Mouse (Mus musculus) kidney, embryonic 15.5 days (tissue): Measurements from ENCODE around the gene Fbxo40. TPM values are rescaled to one million over a fixed set of nuclear protein-coding genes. Genes with fewer than 3 reads are reported as not detected.

Experiments
- ATAC-seq: fragments of 200-750 bp; cut with Nextera tagmentation; replicated peaks from 2 replicates; pipeline ENCODE4 v1.8.0; 2017; ENCODE audit warnings: moderate TSS enrichment; ENCODE audit not compliant: low FRiP score
- H3K27ac ChIP-seq: fragments of 300-500 bp; sonication (generic); 2 replicates; pipeline ENCODE4 v1.5.1; 2015; ENCODE audit warnings: mild to moderate bottlenecking, inconsistent platforms
- H3K27me3 ChIP-seq: fragments of 300-500 bp; sonication (generic); 2 replicates; pipeline ENCODE4 v1.6.1; 2015; ENCODE audit warnings: inconsistent platforms
- H3K36me3 ChIP-seq: fragments of 300-500 bp; sonication (generic); 2 replicates; pipeline ENCODE4 v1.6.1; 2015; ENCODE audit warnings: inconsistent platforms
- H3K4me1 ChIP-seq: fragments of 300-500 bp; sonication (generic); 2 replicates; pipeline ENCODE4 v1.6.1; 2015; ENCODE audit warnings: inconsistent platforms
- H3K4me2 ChIP-seq: fragments of 300-500 bp; sonication (generic); 2 replicates; pipeline ENCODE4 v1.6.1; 2015; ENCODE audit warnings: moderate library complexity, mild to moderate bottlenecking, inconsistent platforms
- H3K4me3 ChIP-seq: fragments of 300-500 bp; sonication (generic); replicated peaks from 2 replicates; pipeline ENCODE4 v1.5.1; 2015; ENCODE audit warnings: mild to moderate bottlenecking, inconsistent platforms
- H3K9ac ChIP-seq: fragments of 300-500 bp; sonication (generic); 2 replicates; pipeline ENCODE4 v1.6.1; 2015; ENCODE audit warnings: mild to moderate bottlenecking, inconsistent platforms
- H3K9me3 ChIP-seq: fragments of 300-500 bp; sonication (generic); replicated peaks from 2 replicates; pipeline ENCODE4 v1.6.1; 2016; ENCODE audit warnings: inconsistent platforms
- WGBS: fragments of 180-500 bp; shearing (Covaris S2); methylation state at CpG from one replicate; pipeline ENCODE4 v1.1.7; 2015; ENCODE audit warnings: mixed read lengths; 5-methylcytosine and 5-hydroxymethylcytosine counted together
- polyA plus RNA-seq: library from polyadenylated mRNA; unstranded; fragments of >200 nt; fragmentation: Nextera tagmentation; extraction: Ambion mirVana; gene quantifications from 2 replicates; pipeline ENCODE4 v1.2.1, GENCODE M21; 2015

Fbxo40 gene
- polyA plus RNA-seq, 1 experiment from 2014 or later = 1.4 TPM

- 86% methylated on average over 7 of the region's 7 CpGs for WGBS
- Histone ChIP-seq H3K27me3 (no peaks in the 10 kb centered on the region), H3K4me3 (no peak overlapping the region), H3K9me3 (no peaks in the 10 kb centered on the region), H3K36me3 (peaks cover 92% of the 10 kb centered on the region), H3K27ac (no peak overlapping the region), H3K4me1 (0 out of 2 replicates have a peak, but pooled peaks cover 3% of the 10 kb centered on the region), H3K4me2 (no peak overlapping the region), H3K9ac (no peak overlapping the region)
- ATAC-seq = no peak
Measured at GRCm38 (mm10) chr16:36929216-36929615, 61.1 kb downstream of the Fbxo40 start.

GRCm38 (mm10) chr16:36928106-36928500 lies 62.2 kb downstream of the Fbxo40 start:
- Histone ChIP-seq H3K27me3 (no peaks in the 10 kb centered on the region), H3K9ac (no peak overlapping the region), H3K4me3 (no peak overlapping the region), H3K4me1 (no peaks in the 10 kb centered on the region), H3K9me3 (no peaks in the 10 kb centered on the region), H3K27ac (no peak overlapping the region), H3K4me2 (no peak overlapping the region), H3K36me3 (peaks cover 97% of the 10 kb centered on the region)
- 88% methylated on average over 8 of the region's 8 CpGs for WGBS
- no peak for ATAC-seq

- Histone ChIP-seq H3K36me3 (peaks cover 97% of the 10 kb centered on the region), H3K4me3 (no peak overlapping the region), H3K27me3 (no peaks in the 10 kb centered on the region), H3K9me3 (no peaks in the 10 kb centered on the region), H3K27ac (no peak overlapping the region), H3K4me1 (no peaks in the 10 kb centered on the region), H3K9ac (no peak overlapping the region), H3K4me2 (no peak overlapping the region)
- ATAC-seq = no peak
- WGBS = 84% methylated on average over 10 of the region's 10 CpGs
Measured at GRCm38 (mm10) chr16:36927495-36928105, 62.7 kb downstream of the Fbxo40 start.

GRCm38 (mm10) chr16:36926514-36927447 lies 63.5 kb downstream of the Fbxo40 start:
- Histone ChIP-seq H3K27ac (no peak overlapping the region), H3K4me3 (no peak overlapping the region), H3K4me1 (no peaks in the 10 kb centered on the region), H3K27me3 (no peaks in the 10 kb centered on the region), H3K36me3 (peaks cover 96% of the 10 kb centered on the region), H3K9ac (no peak overlapping the region), H3K4me2 (no peak overlapping the region), H3K9me3 (no peaks in the 10 kb centered on the region)
- no peak for ATAC-seq
- WGBS = 91% methylated on average over 10 of the region's 10 CpGs

- Histone ChIP-seq H3K4me1 (no peaks in the 10 kb centered on the region), H3K4me3 (no peak overlapping the region), H3K9me3 (no peaks in the 10 kb centered on the region), H3K27me3 (no peaks in the 10 kb centered on the region), H3K27ac (no peak overlapping the region), H3K36me3 (peaks cover 93% of the 10 kb centered on the region), H3K4me2 (no peak overlapping the region), H3K9ac (no peak overlapping the region)
- 74% methylated on average over 6 of the region's 6 CpGs for WGBS
- ATAC-seq = no peak
Measured at GRCm38 (mm10) chr16:36925797-36926196, 64.5 kb downstream of the Fbxo40 start.

- no peaks in the 10 kb centered on the region for H3K4me1 ChIP-seq
- H3K27ac ChIP-seq = no peak overlapping the region
- no peak for ATAC-seq
- H3K4me3 ChIP-seq = no peak overlapping the region
- peaks cover 93% of the 10 kb centered on the region for H3K36me3 ChIP-seq
- WGBS = 95% methylated on average over 6 of the region's 6 CpGs
- no peaks in the 10 kb centered on the region for H3K9me3 ChIP-seq
- H3K9ac ChIP-seq = no peak overlapping the region
- no peaks in the 10 kb centered on the region for H3K27me3 ChIP-seq
- no peak overlapping the region for H3K4me2 ChIP-seq
Measured at GRCm38 (mm10) chr16:36925351-36925750, 64.9 kb downstream of the Fbxo40 start.

- Histone ChIP-seq H3K9ac (no peak overlapping the region), H3K27me3 (no peaks in the 10 kb centered on the region), H3K4me2 (no peak overlapping the region), H3K27ac (no peak overlapping the region), H3K4me3 (no peak overlapping the region), H3K36me3 (peaks cover 93% of the 10 kb centered on the region), H3K9me3 (no peaks in the 10 kb centered on the region), H3K4me1 (no peaks in the 10 kb centered on the region)
- ATAC-seq = no peak
- WGBS = 96% methylated on average over 8 of the region's 8 CpGs
Measured at GRCm38 (mm10) chr16:36924312-36924711, 66.0 kb downstream of the Fbxo40 start.

- H3K27me3 ChIP-seq = no peaks in the 10 kb centered on the region
- no peak overlapping the region for H3K27ac ChIP-seq
- no peak for ATAC-seq
- H3K4me1 ChIP-seq = no peaks in the 10 kb centered on the region
- no peak overlapping the region for H3K4me2 ChIP-seq
- no peak overlapping the region for H3K4me3 ChIP-seq
- WGBS = 87% methylated on average over 6 of the region's 6 CpGs
- no peaks in the 10 kb centered on the region for H3K9me3 ChIP-seq
- peaks cover 90% of the 10 kb centered on the region for H3K36me3 ChIP-seq
- no peak overlapping the region for H3K9ac ChIP-seq
Measured at GRCm38 (mm10) chr16:36921980-36922379, 68.3 kb downstream of the Fbxo40 start.

GRCm38 (mm10) chr16:36921067-36921613 lies 69.1 kb downstream of the Fbxo40 start:
- Histone ChIP-seq H3K4me2 (no peak overlapping the region), H3K36me3 (peaks cover 89% of the 10 kb centered on the region), H3K9me3 (no peaks in the 10 kb centered on the region), H3K4me3 (no peak overlapping the region), H3K9ac (no peak overlapping the region), H3K27ac (no peak overlapping the region), H3K4me1 (no peaks in the 10 kb centered on the region), H3K27me3 (no peaks in the 10 kb centered on the region)
- 95% methylated on average over 8 of the region's 8 CpGs for WGBS
- no peak for ATAC-seq

GRCm38 (mm10) chr16:36920410-36920809 lies 69.9 kb downstream of the Fbxo40 start:
- 80% methylated on average over 3 of the region's 3 CpGs for WGBS
- Histone ChIP-seq H3K27me3 (no peaks in the 10 kb centered on the region), H3K36me3 (peaks cover 89% of the 10 kb centered on the region)

GRCm38 (mm10) chr16:36918505-36918904 lies 71.8 kb downstream of the Fbxo40 start:
- H3K9ac ChIP-seq = no peak overlapping the region
- no peak overlapping the region for H3K27ac ChIP-seq
- ATAC-seq = no peak
- WGBS = 95% methylated on average over 10 of the region's 10 CpGs
- H3K4me3 ChIP-seq = no peak overlapping the region
- peaks cover 91% of the 10 kb centered on the region for H3K36me3 ChIP-seq
- H3K4me2 ChIP-seq = no peak overlapping the region
- no peaks in the 10 kb centered on the region for H3K27me3 ChIP-seq
- no peaks in the 10 kb centered on the region for H3K9me3 ChIP-seq
- no peaks in the 10 kb centered on the region for H3K4me1 ChIP-seq

More at GRCm38 (mm10) chr16:36920410-36920809, 69.9 kb downstream of the Fbxo40 start:
- no peak overlapping the region for H3K4me3 ChIP-seq
- H3K9ac ChIP-seq = no peak overlapping the region
- no peak overlapping the region for H3K4me2 ChIP-seq
- no peaks in the 10 kb centered on the region for H3K9me3 ChIP-seq
- H3K4me1 ChIP-seq = no peaks in the 10 kb centered on the region
- no peak for ATAC-seq
- no peak overlapping the region for H3K27ac ChIP-seq

- H3K27me3 ChIP-seq = no peaks in the 10 kb centered on the region
- 56% methylated on average over 5 of the region's 5 CpGs for WGBS
- no peak overlapping the region for H3K4me3 ChIP-seq
- no peak overlapping the region for H3K27ac ChIP-seq
- no peak overlapping the region for H3K9ac ChIP-seq
- ATAC-seq = no peak
- no peak overlapping the region for H3K4me2 ChIP-seq
- no peaks in the 10 kb centered on the region for H3K4me1 ChIP-seq
- no peaks in the 10 kb centered on the region for H3K9me3 ChIP-seq
- H3K36me3 ChIP-seq = peaks cover 89% of the 10 kb centered on the region
Measured at GRCm38 (mm10) chr16:36914195-36914594, 76.1 kb downstream of the Fbxo40 start.
